Mouse (Mus musculus) lung, postnatal 0 days (tissue): Measurements from ENCODE around the gene Gpr152. TPM values are rescaled to one million over a fixed set of nuclear protein-coding genes. Genes with fewer than 3 reads are reported as not detected.

ENCODE experiments used
- ATAC-seq: fragments of 200-750 bp; cut with Nextera tagmentation; 2 replicates; pipeline ENCODE4 v1.8.0; 2017; ENCODE audit warnings: moderate library complexity
- DNase-seq: peaks from one replicate; pipeline ENCODE4 v3.0.0-alpha.2; 2016; ENCODE audit warnings: low spot score
- H3K27ac ChIP-seq: fragments of 300-500 bp; sonication (generic); 2 replicates; pipeline ENCODE4 v1.5.1; 2014; ENCODE audit warnings: antibody characterized with exemption, mild to moderate bottlenecking, low read length, mixed read lengths
- H3K27me3 ChIP-seq: fragments of 300-500 bp; sonication (generic); replicated peaks from 2 replicates; pipeline ENCODE4 v1.6.1; 2014; ENCODE audit warnings: low read length, mixed read lengths; ENCODE audit not compliant: insufficient read depth
- H3K36me3 ChIP-seq: fragments of 300-500 bp; sonication (generic); 2 replicates; pipeline ENCODE4 v1.6.1; 2014; ENCODE audit warnings: low read length, mixed read lengths; ENCODE audit not compliant: insufficient read depth
- H3K4me1 ChIP-seq: fragments of 300-500 bp; sonication (generic); 2 replicates; pipeline ENCODE4 v1.6.1; 2014; ENCODE audit warnings: antibody characterized with exemption, low read depth, low read length, mixed read lengths; ENCODE audit not compliant: insufficient read depth
- H3K4me2 ChIP-seq: fragments of 300-500 bp; sonication (generic); replicated peaks from 2 replicates; pipeline ENCODE4 v1.6.1; 2014; ENCODE audit warnings: low read depth, mild to moderate bottlenecking, low read length, moderate library complexity, mixed read lengths
- H3K4me3 ChIP-seq: fragments of 300-500 bp; sonication (generic); 2 replicates; pipeline ENCODE4 v1.5.1; 2014; ENCODE audit warnings: low read depth, low read length
- H3K9ac ChIP-seq: fragments of 300-500 bp; sonication (generic); replicated peaks from 2 replicates; pipeline ENCODE4 v1.6.1; 2014; ENCODE audit warnings: low read depth, mild to moderate bottlenecking
- H3K9me3 ChIP-seq: fragments of 300-500 bp; sonication (generic); 2 replicates; pipeline ENCODE4 v1.6.1; 2016; ENCODE audit warnings: low read length, mixed read lengths
- CTCF ChIP-seq: IDR thresholded peaks from 2 replicates; pipeline ENCODE4 v1.5.1; 2016; ENCODE audit warnings: antibody characterized with exemption, mild to moderate bottlenecking
- EP300 ChIP-seq: IDR thresholded peaks from 2 replicates; pipeline ENCODE4 v1.6.1; 2016; ENCODE audit warnings: antibody characterized with exemption, mild to moderate bottlenecking, control low read depth
- WGBS: fragments of 180-500 bp; shearing (Covaris S2); extraction: QIAGEN DNeasy Blood & Tissue Kit; methylation state at CpG from one replicate; pipeline ENCODE4 v1.1.7; 2014; 5-methylcytosine and 5-hydroxymethylcytosine counted together
- polyA plus RNA-seq: library from polyadenylated mRNA; unstranded; fragments of >200 nt; fragmentation: Nextera tagmentation; extraction: Ambion mirVana; gene quantifications from 2 replicates; pipeline ENCODE4 v1.2.1, GENCODE M21; 2015

Gene Gpr152
- polyA plus RNA-seq, 1 experiment from 2014 or later, result not detected

DNA sequence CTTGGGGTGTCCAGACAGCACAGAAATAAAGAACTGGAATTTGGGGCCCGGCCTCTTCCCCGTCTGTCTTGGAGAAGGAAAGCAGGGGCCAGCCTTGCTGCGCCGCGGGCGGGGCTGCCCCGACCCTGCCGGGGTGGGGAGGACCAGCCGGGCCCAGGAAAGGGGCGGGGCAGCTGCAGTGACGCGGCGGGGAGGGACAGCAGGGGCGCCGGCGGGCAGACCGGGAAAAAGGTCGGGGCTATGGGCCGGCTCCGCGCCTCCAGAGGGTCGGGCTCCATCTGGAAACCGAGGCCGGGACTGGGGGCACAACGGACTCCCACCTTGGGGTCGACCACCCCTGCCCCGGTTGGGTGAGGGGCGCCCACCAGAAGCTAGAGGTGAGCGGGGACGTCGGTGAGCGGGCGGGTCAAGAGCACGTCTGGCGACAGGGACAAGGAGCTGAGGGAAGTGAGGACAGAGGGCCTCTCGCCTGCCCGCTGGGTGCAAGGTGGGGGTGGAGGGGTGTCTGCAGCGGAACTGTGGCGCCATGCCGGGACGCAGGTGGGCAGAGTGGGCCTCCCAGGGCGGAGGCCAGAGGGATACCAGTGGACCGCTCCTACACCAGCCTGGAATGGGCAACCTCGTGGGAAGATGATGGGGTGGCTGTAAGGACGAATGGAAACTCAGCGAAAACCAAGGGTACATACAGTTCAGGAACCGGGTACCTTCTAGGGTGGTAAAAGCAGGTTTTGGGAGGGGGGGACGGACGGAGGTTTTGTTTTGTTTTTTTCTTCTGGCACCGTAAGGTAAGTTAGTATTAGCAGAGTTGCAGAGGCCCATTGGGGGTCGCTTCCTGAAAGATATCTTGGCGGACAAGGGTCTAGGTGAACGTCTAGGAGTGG is 39.5 kb upstream of the Gpr152 start, which contains the start of gene Pitpnm1:
Pitpnm1 (plus strand) TSS at position 162 of the 881 bp plus-strand sequence.
- Histone ChIP-seq H3K9ac (peak within 1 kb of the TSS; percentile 32), H3K4me1 (peaks cover 19% of the 10 kb centered on the region; the same call in 1 of the 2 replicates), H3K4me2 (peak within 1 kb of the TSS; percentile 76), H3K27ac (peak within 1 kb of the TSS; percentile 94), H3K27me3 (peaks cover 3% of the 10 kb centered on the region; the same call in 1 of the 2 replicates), H3K4me3 (peak within 1 kb of the TSS; percentile 50), H3K9me3 (no peaks in the 10 kb centered on the region), H3K36me3 (no peaks in the 10 kb centered on the region)
- TF ChIP-seq CTCF (no peak), EP300 (no peak)
- 1% methylated on average over 48 of the region's 53 CpGs for WGBS
- DNase-seq, result peak; percentile 82
- peak; percentile 13; the same call in 1 of the 2 replicates for ATAC-seq

DNA sequence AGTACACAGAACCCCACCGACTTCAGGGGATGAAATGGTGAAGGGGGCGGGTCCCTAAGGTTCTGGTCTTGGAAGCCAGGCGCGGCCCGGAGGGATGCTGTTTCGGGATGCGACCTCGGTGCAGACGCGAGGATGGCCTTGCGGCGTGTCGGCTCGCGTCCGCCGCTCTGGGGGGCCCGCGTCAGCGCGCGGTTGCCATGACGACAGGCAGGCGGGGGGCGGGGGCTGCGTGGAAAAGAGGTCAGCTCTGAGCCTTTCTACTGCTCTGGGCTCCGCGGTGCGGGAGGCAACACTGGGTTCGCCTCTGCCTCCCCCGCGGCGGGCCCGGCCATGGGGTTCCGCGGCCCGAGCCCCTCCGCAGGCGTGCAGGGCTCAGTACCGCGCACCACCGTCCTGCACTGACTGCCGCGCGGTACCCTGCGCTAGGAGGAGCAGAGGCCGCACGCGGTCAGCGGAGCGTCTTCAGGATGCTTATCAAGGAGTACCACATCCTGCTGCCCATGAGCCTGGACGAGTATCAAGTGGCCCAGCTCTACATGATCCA is 38.8 kb upstream of the Gpr152 start:
- Histone ChIP-seq H3K4me3 (peak overlapping the region; percentile 50), H3K4me2 (peak overlapping the region; percentile 76), H3K9me3 (no peaks in the 10 kb centered on the region), H3K4me1 (peaks cover 19% of the 10 kb centered on the region; the same call in 1 of the 2 replicates), H3K27ac (no peak overlapping the region), H3K9ac (peak overlapping the region; percentile 32), H3K27me3 (peaks cover 3% of the 10 kb centered on the region; the same call in 1 of the 2 replicates), H3K36me3 (no peaks in the 10 kb centered on the region)
- no peak for TF ChIP-seq CTCF
- no peak for TF ChIP-seq EP300
- WGBS, result 2% methylated on average over 51 of the region's 52 CpGs
- no peak for DNase-seq
- no peak for ATAC-seq

DNA sequence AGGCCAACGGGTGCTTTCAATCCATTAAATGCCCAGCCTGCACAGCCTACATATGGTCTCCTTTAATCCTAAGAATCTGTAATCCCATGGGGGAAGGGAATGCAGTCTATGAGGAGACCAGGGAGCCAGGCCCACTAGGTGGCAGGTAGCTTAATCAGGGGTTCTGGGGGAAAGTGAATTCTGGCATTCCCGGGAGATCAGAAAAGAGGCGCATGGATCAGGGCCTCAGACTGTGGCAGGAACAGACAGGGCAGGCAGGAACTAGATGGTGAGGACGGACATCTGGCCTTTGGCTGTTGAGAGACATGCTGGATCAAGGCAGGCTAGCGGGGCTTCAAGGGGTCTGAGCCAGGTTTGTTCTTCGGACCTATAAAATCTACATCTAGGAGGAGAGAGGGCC is 38.1 kb upstream of the Gpr152 start:
- Histone ChIP-seq H3K27ac (no peak overlapping the region), H3K4me1 (peaks cover 19% of the 10 kb centered on the region; the same call in 1 of the 2 replicates), H3K4me2 (no peak overlapping the region), H3K27me3 (peaks cover 3% of the 10 kb centered on the region; the same call in 1 of the 2 replicates), H3K4me3 (no peak overlapping the region), H3K9ac (no peak overlapping the region), H3K9me3 (no peaks in the 10 kb centered on the region), H3K36me3 (no peaks in the 10 kb centered on the region)
- TF ChIP-seq CTCF, result no peak
- ATAC-seq, result no peak
- WGBS, result 75% methylated on average over 6 of the region's 6 CpGs
- DNase-seq, result no peak

DNA sequence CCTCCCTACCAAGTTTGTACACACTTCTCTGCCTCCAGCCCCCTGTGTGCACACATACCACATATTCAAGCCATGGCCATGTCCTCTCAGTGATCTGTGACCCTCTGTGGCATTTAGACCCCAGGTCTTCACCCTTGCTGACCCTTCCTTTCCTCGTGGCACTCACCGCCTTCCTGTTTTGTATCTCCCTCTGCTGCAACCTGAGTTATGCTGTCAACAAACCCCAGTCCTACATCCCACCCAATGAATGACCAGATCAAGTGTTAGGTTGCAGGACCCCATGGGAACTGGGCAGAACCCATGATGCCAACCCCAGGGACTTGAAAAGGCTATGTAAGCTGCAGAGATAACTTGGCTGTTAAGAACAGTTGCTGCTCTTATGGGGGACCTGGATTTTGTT is 37.5 kb upstream of the Gpr152 start:
- Histone ChIP-seq H3K27me3 (peaks cover 3% of the 10 kb centered on the region; the same call in 1 of the 2 replicates), H3K9ac (no peak overlapping the region), H3K4me1 (peaks cover 19% of the 10 kb centered on the region; the same call in 1 of the 2 replicates), H3K9me3 (no peaks in the 10 kb centered on the region), H3K4me2 (no peak overlapping the region), H3K4me3 (no peak overlapping the region), H3K36me3 (no peaks in the 10 kb centered on the region), H3K27ac (no peak overlapping the region)
- ATAC-seq (no peak), DNase-seq (no peak)
- 83% methylated on average over 2 of the region's 2 CpGs for WGBS
- no peak for TF ChIP-seq CTCF
- no peak for TF ChIP-seq EP300

DNA sequence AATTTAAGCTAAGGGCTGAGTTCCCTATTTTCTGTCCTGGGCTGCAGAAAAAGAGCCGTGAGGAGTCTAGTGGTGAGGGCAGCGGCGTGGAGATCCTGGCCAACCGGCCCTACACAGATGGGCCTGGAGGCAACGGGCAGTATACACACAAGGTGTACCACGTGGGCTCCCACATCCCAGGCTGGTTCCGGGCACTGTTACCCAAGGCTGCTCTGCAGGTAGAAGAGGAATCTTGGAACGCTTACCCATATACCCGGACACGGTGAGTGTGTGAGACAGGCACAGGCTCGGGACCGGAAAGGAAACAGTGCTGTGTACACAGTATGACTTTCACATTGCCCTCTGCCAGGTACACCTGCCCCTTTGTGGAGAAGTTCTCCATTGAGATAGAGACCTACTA is 37.0 kb upstream of the Gpr152 start:
- Histone ChIP-seq H3K36me3 (no peaks in the 10 kb centered on the region), H3K9me3 (no peaks in the 10 kb centered on the region), H3K27me3 (peaks cover 3% of the 10 kb centered on the region; the same call in 1 of the 2 replicates), H3K9ac (no peak overlapping the region), H3K4me2 (no peak overlapping the region), H3K4me1 (peaks cover 19% of the 10 kb centered on the region; the same call in 1 of the 2 replicates), H3K4me3 (no peak overlapping the region), H3K27ac (no peak overlapping the region)
- WGBS, result 93% methylated on average over 12 of the region's 12 CpGs
- TF ChIP-seq CTCF (no peak), EP300 (no peak)
- ATAC-seq (no peak), DNase-seq (no peak)

DNA sequence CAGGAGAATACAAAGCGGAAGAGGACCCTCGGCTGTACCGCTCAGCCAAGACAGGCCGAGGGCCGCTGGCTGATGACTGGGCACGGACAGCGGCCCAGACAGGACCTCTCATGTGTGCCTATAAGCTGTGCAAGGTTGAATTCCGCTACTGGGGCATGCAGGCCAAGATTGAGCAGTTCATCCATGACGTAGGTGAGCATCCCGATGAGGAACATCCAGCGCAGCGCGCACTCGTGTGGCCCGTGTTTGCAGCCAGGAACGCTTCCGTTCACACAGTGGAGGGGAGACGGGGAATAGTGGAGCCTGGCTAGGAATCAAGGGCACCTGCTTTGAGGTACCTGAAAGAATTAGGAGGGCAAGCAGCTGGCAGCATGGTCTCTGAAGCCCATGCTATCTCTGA is 36.3 kb upstream of the Gpr152 start:
- H3K9ac ChIP-seq, result no peak overlapping the region
- H3K4me1 ChIP-seq, result peaks cover 16% of the 10 kb centered on the region; the same call in 1 of the 2 replicates
- TF ChIP-seq EP300 (no peak), CTCF (no peak)
- no peaks in the 10 kb centered on the region for H3K9me3 ChIP-seq
- peaks cover 3% of the 10 kb centered on the region; the same call in 1 of the 2 replicates for H3K27me3 ChIP-seq
- no peaks in the 10 kb centered on the region for H3K36me3 ChIP-seq
- no peak for DNase-seq
- no peak overlapping the region for H3K4me2 ChIP-seq
- no peak overlapping the region for H3K27ac ChIP-seq
- 92% methylated on average over 18 of the region's 18 CpGs for WGBS
- no peak for ATAC-seq
- H3K4me3 ChIP-seq, result no peak overlapping the region
